Mouse (Mus musculus): ENCODE results near the gene Napepld. TPM values are rescaled to one million over a fixed set of nuclear protein-coding genes. Genes with fewer than 3 reads are reported as not detected.

The Napepld gene
- polyA plus RNA-seq (2015; fragmentation: Nextera tagmentation; extraction: Ambion mirVana), result 3.4 TPM in 2 replicates

DNA sequence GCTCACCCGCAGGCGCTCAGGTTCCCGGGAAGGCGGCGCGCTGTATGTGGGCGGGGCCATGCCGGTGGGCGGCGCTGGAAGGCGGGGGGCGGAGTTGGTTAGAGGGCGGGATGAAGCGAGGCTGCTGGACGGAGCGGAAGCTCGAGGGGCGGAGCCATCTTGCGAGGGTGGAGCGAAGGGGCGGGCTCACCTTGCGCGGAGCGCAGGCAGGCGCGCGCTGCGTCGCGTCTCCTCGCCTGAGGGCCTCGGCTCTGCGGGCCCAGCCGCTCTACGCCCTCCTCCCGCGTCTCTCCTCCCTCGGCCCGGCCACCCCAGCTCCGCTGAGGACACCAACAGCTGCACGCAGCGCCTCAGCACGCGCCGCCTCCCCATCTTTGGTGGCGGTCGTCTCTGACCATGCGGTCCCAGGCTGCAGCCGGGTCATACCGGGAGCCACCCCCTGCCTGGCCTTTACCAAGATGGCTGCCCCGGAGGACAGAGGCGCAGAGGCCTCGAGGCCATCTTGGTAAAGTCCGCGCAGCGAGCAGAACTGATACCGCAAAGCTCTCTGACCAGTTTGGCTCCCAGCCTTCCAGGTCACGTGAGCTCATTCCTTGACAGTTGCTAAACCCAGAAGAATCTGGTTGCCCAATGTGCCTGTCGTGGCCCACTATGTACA is at the start of gene Napepld:
TSS of gene Napepld (minus strand) at position 46 of the 658 bp plus-strand sequence.
- Histone ChIP-seq H3K9ac (peak within 1 kb of the TSS; percentile 91), H3K27ac (peak within 1 kb of the TSS; percentile 98), H3K4me1 (replicated peaks) (no peaks in the 10 kb centered on the region), H3K36me3 (no peaks in the 10 kb centered on the region), H3K9me3 (no peaks in the 10 kb centered on the region), H3K4me2 (replicated peaks) (peak within 1 kb of the TSS; percentile 65), H3K27me3 (replicated peaks) (no peaks in the 10 kb centered on the region), H3K4me3 (replicated peaks) (peak within 1 kb of the TSS; percentile 72)
- peak; percentile 99 for ATAC-seq
- under 1% methylated on average over 40 of the region's 59 CpGs for WGBS

DNA sequence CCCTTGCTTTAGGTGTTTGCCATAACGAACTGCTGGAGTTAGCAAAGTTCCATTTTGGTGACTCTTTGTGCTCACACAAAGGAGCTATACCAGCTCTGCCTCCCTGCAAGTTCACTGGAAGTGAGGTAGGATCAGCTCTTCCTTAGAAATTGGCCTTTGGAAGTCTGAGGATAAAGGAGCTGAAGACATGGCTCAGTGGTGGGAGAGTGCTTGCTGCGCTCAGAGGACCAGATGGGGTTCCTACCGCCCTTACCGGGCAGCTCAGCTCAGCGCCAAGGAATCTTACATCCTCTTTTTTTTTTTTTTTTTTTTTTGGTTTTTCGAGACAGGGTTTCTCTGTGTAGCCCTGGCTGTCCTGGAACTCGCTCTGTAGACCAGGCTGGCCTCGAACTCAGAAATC is 44.8 kb upstream of the Napepld start:
- 90% methylated on average over 7 of the region's 8 CpGs for WGBS
- Histone ChIP-seq H3K4me1 (replicated peaks) (no peaks in the 10 kb centered on the region), H3K36me3 (peaks cover 47% of the 10 kb centered on the region)

DNA sequence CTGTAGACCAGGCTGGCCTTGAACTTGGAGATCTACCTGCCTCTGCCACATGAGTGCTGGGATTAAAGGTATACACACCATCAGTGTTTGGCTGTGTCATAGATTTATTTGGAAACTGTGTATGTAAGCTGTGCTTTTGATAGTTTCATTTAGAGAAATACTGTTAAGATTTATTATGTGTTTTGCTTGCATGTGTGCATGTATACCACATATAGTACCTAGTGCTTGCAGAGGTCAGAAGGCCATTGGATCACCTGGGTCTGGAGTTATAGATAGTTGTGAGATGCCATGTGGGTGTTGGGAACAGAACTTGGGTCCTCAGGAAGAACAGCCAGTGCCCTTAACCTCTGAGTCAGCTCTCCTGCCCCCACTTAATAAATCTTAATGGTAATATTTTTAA is 43.5 kb upstream of the Napepld start:
- peaks cover 54% of the 10 kb centered on the region for H3K36me3 ChIP-seq
- ATAC-seq, result no peak
- H3K9ac ChIP-seq, result no peak overlapping the region
- H3K4me1 ChIP-seq (replicated peaks), result no peaks in the 10 kb centered on the region
- no peak overlapping the region for H3K4me3 ChIP-seq (replicated peaks)
- no peak overlapping the region for H3K27ac ChIP-seq
- no peaks in the 10 kb centered on the region for H3K27me3 ChIP-seq (replicated peaks)
- no peaks in the 10 kb centered on the region for H3K9me3 ChIP-seq
- no peak overlapping the region for H3K4me2 ChIP-seq (replicated peaks)

More for the DNA sequence above, 44.8 kb upstream of the Napepld start:
- ATAC-seq, result no peak
- H3K27me3 ChIP-seq (replicated peaks), result no peaks in the 10 kb centered on the region
- no peak overlapping the region for H3K27ac ChIP-seq
- no peaks in the 10 kb centered on the region for H3K9me3 ChIP-seq
- H3K4me3 ChIP-seq (replicated peaks), result no peak overlapping the region
- H3K9ac ChIP-seq, result no peak overlapping the region
- no peak overlapping the region for H3K4me2 ChIP-seq (replicated peaks)

DNA sequence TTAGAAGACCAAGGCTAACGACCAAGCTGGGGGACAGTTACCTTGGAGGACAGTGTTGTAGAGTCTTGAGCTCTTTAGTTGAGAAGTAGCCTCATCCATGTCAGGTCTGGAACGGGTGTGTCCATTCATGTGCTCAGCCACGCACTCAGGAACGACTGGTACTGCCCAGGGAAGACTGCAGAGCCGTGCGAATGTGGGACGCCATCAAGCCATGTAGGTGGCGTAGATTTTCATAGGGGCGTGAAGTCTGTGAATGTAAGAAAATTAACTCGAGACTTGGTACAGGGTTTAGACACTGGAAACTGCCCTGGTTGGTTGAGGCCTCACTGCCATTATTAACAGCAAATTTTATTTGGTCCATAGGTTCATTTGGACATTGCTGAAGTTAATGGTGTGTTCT is 42.4 kb upstream of the Napepld start:
- no peak overlapping the region for H3K4me3 ChIP-seq (replicated peaks)
- no peaks in the 10 kb centered on the region for H3K27me3 ChIP-seq (replicated peaks)
- H3K9ac ChIP-seq, result no peak overlapping the region
- peaks cover 52% of the 10 kb centered on the region for H3K36me3 ChIP-seq
- ATAC-seq, result no peak
- no peaks in the 10 kb centered on the region for H3K9me3 ChIP-seq
- H3K4me2 ChIP-seq (replicated peaks), result no peak overlapping the region
- no peak overlapping the region for H3K27ac ChIP-seq
- H3K4me1 ChIP-seq (replicated peaks), result no peaks in the 10 kb centered on the region
- WGBS, result 97% methylated on average over 10 of the region's 10 CpGs

DNA sequence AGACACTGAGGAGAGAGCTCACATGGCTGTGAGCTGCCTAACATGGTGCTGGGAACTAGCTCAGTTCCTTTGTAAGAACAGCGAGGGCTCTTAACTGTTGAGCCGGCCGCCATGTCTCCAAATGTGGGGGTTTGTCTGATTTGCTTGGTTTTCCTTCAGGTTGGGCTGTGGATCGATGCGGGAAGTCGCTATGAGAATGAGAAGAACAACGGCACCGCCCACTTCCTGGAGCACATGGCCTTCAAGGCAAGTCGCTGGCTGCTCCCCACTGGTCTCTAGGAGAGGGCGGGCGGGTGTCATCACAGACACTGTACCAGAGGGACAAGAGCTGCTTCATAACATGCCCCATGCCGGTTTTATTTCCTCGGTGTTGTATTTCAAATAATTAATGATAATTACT is 38.7 kb upstream of the Napepld start:
- peaks cover 9% of the 10 kb centered on the region for H3K4me1 ChIP-seq (replicated peaks)
- ATAC-seq, result no peak
- H3K27me3 ChIP-seq (replicated peaks), result no peaks in the 10 kb centered on the region
- H3K36me3 ChIP-seq, result peaks cover 38% of the 10 kb centered on the region
- H3K27ac ChIP-seq, result no peak overlapping the region
- no peak overlapping the region for H3K4me3 ChIP-seq (replicated peaks)
- H3K4me2 ChIP-seq (replicated peaks), result no peak overlapping the region
- H3K9ac ChIP-seq, result no peak overlapping the region
- H3K9me3 ChIP-seq, result no peaks in the 10 kb centered on the region
- 91% methylated on average over 13 of the region's 13 CpGs for WGBS

DNA sequence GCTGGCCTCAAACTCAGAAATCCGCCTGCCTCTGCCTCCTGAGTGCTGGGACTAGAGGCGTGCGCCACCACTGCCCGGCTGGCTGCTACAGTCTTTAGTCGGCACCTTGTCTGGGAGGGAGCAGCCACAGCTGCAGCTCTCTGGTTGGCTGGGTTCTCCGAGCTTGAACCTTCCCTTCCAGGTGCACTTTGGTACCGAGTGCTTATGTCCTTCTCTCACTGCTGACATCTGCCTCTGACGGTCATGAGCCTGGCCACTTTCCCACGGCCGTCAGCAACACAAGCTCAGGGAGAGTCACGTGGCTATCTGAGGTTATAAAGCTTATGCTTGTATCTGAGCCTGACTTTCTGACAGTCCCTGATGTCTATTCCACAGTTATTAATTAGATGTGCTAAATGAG is 37.9 kb upstream of the Napepld start:
- no peak overlapping the region for H3K27ac ChIP-seq
- no peak overlapping the region for H3K4me2 ChIP-seq (replicated peaks)
- H3K4me3 ChIP-seq (replicated peaks), result no peak overlapping the region
- H3K36me3 ChIP-seq, result peaks cover 30% of the 10 kb centered on the region
- H3K4me1 ChIP-seq (replicated peaks), result peaks cover 9% of the 10 kb centered on the region
- H3K27me3 ChIP-seq (replicated peaks), result no peaks in the 10 kb centered on the region
- ATAC-seq, result no peak
- no peaks in the 10 kb centered on the region for H3K9me3 ChIP-seq
- WGBS, result 87% methylated on average over 11 of the region's 11 CpGs
- H3K9ac ChIP-seq, result no peak overlapping the region

DNA sequence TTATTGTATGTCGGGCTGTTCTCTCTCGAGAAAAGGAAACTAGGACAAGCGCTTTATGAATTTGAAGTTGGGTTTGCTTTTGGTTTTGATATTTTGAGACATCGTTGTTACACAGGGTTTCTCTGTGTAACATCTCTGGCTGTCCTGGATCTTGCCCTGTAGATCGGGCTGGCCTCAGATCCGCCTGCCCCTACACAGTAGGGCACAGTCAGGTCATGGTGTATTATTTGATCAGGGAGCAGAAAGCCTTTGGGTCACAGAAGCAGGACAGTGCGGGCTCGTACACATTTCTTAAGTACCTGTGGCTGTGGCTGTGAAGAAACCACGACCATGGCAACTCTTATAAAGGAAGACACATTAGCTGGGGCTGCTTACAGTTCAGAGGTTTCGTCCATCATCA is 36.4 kb upstream of the Napepld start:
- Histone ChIP-seq H3K9ac (peak overlapping the region; percentile 81), H3K9me3 (no peaks in the 10 kb centered on the region), H3K27ac (no peak overlapping the region), H3K36me3 (peaks cover 20% of the 10 kb centered on the region), H3K27me3 (replicated peaks) (no peaks in the 10 kb centered on the region), H3K4me2 (replicated peaks) (peak overlapping the region; percentile 76), H3K4me1 (replicated peaks) (peaks cover 9% of the 10 kb centered on the region), H3K4me3 (replicated peaks) (peak overlapping the region; percentile 69)
- no peak for ATAC-seq
- 19% methylated on average over 10 of the region's 10 CpGs for WGBS

DNA sequence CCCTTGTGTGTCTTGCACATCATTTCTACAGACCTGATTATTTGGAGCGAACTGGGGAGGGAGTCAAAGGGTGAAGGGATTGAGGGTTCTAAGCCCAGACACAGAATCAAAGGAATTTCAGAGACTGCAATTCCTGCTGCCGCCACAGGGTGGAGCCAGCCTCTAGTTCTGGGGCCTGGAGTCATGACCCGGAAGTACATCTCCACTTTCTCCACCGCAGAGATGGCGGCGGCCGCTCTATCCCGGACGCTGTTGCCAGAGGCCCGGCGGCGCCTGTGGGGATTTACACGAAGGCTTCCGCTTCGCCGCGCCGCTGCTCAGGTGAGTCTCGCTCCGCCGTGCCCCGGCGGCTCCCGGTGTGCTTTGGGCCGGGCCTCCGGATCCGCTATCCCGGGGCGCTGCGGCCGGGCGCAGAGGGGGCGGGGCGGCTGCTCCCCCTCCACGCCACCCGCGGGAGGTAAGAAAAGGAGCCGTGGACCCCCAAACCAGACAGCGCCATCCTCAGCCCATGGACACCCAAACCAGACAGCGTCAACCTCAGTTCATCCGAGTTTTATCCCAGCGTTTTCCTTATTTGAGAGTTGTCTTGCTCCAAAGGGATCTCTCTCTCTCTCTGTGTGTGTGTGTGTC is 35.9 kb upstream of the Napepld start, which contains the start of gene Pmpcb:
TSS of gene Pmpcb (plus strand) at position 186 of the 630 bp plus-strand sequence.
- H3K4me2 ChIP-seq (replicated peaks), result peak within 1 kb of the TSS; percentile 76
- WGBS, result under 1% methylated on average over 42 of the region's 42 CpGs

DNA sequence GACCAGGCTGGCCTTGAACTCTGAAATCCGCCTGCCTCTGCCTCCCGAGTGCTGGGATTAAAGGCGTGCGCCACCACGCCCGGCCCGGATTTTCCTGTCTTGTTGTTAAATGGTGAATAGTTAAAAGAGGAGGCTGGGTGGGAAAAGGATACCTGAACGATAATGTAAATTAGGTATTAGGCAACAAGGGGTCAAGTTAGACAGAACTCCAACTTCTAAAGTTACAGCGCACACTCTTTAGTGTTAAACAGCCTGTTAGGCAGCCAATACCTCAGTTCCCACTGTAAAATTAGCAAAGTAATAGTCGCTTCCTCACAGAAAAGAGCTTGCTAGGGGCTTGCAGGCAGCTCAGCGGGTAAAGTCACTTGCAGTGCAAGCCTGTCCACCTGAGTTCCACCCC is 34.9 kb upstream of the Napepld start:
- no peaks in the 10 kb centered on the region for H3K9me3 ChIP-seq
- WGBS, result 81% methylated on average over 11 of the region's 11 CpGs
- H3K4me2 ChIP-seq (replicated peaks), result no peak overlapping the region
- no peak for ATAC-seq
- H3K27ac ChIP-seq, result no peak overlapping the region
- H3K9ac ChIP-seq, result no peak overlapping the region
- H3K27me3 ChIP-seq (replicated peaks), result no peaks in the 10 kb centered on the region
- H3K4me1 ChIP-seq (replicated peaks), result peaks cover 9% of the 10 kb centered on the region
- peaks cover 12% of the 10 kb centered on the region; the same call in 1 of the 2 replicates for H3K36me3 ChIP-seq
- H3K4me3 ChIP-seq (replicated peaks), result no peak overlapping the region

More for the DNA sequence above, 35.9 kb upstream of the Napepld start, which contains the start of gene Pmpcb:
- Histone ChIP-seq H3K36me3 (peaks cover 20% of the 10 kb centered on the region), H3K4me3 (replicated peaks) (peak within 1 kb of the TSS; percentile 69), H3K4me1 (replicated peaks) (peaks cover 9% of the 10 kb centered on the region), H3K9me3 (no peaks in the 10 kb centered on the region), H3K27me3 (replicated peaks) (no peaks in the 10 kb centered on the region), H3K27ac (peak within 1 kb of the TSS; percentile 66), H3K9ac (peak within 1 kb of the TSS; percentile 81)
- ATAC-seq, result peak; percentile 89

DNA sequence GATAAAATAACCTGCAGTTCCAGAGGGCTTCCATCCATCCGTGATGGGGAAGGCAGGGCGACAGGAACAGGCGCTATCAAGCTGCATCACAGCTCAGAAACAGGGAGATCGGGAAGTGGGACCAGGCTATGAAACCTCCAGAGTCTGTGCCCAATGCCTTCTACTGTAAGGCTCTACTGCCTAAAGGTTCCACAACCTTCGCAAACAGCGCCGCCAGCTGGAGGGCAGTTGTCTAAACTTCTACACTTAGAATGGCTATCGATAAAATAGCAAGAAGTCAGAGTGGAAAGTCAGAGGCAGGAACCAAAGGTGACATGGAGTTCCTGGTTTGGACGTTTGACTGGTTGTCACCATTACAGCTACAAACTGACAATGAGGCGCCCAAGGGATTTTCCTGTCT is 34.4 kb upstream of the Napepld start:
- no peak overlapping the region for H3K27ac ChIP-seq
- H3K9me3 ChIP-seq, result no peaks in the 10 kb centered on the region
- 24% methylated on average over 10 of the region's 10 CpGs for WGBS
- no peak overlapping the region for H3K4me2 ChIP-seq (replicated peaks)
- peaks cover 12% of the 10 kb centered on the region; the same call in 1 of the 2 replicates for H3K36me3 ChIP-seq
- peak; percentile 37 for ATAC-seq
- H3K9ac ChIP-seq, result peak overlapping the region; percentile 3; the same call in 1 of the 2 replicates
- H3K4me1 ChIP-seq (replicated peaks), result peaks cover 9% of the 10 kb centered on the region
- H3K27me3 ChIP-seq (replicated peaks), result no peaks in the 10 kb centered on the region
- H3K4me3 ChIP-seq (replicated peaks), result 0 out of 2 replicates have a peak overlapping the region, but pooled peaks have one; percentile 6

DNA sequence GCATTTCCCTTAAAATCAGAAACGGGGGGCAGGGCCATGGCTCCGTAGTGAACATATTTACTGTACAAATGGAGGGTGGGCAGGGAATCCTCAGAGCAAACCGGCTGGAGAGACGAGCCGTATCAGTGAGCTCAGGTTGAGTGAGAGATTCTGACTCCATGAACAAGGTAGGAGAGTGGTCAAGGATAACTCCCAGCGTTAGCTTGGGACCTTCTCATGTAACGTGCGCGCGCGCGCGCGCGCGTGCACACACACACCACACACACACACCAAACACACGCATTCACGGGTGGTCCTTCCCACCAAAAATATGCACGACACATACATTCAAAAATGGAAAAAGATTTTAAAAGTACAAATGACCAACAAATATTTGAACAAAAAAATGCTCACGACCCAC is 33.9 kb upstream of the Napepld start:
- H3K36me3 ChIP-seq, result peaks cover 8% of the 10 kb centered on the region; the same call in 1 of the 2 replicates
- peaks cover 9% of the 10 kb centered on the region for H3K4me1 ChIP-seq (replicated peaks)
- 71% methylated on average over 20 of the region's 20 CpGs for WGBS
- H3K4me3 ChIP-seq (replicated peaks), result 0 out of 2 replicates have a peak overlapping the region, but pooled peaks have one; percentile 6
- H3K9me3 ChIP-seq, result no peaks in the 10 kb centered on the region
- no peak overlapping the region for H3K9ac ChIP-seq
- no peak overlapping the region for H3K27ac ChIP-seq
- peak overlapping the region; percentile 24; the same call in 1 of the 2 replicates for H3K4me2 ChIP-seq (replicated peaks)
- no peaks in the 10 kb centered on the region for H3K27me3 ChIP-seq (replicated peaks)
- no peak for ATAC-seq

DNA sequence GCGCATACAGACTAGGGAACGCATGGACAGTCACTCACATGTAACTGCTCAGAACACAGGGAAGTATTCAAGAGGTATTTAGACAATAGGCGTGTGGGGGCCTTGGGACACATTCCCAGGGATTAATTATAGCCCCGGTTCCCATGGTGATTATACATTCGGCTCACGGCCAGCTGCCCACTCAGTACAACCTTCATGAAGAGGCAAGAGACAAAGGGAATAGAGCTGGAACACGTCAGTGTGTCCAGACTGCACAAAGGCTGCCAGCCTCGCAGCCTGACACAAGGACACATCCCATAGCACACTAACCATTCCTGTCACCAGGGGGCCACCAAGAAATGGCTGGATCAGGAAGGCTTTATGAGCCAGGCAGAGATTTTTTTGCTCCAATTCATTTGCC is 31.7 kb upstream of the Napepld start:
- H3K27ac ChIP-seq, result no peak overlapping the region
- peak; percentile 45 for ATAC-seq

More for the DNA sequence above, 31.7 kb upstream of the Napepld start:
- Histone ChIP-seq H3K9me3 (no peaks in the 10 kb centered on the region), H3K4me1 (replicated peaks) (peaks cover 4% of the 10 kb centered on the region), H3K27me3 (replicated peaks) (no peaks in the 10 kb centered on the region), H3K36me3 (no peaks in the 10 kb centered on the region), H3K9ac (no peak overlapping the region), H3K4me3 (replicated peaks) (no peak overlapping the region), H3K4me2 (replicated peaks) (0 out of 2 replicates have a peak overlapping the region, but pooled peaks have one; percentile 5)
- WGBS, result 36% methylated on average over 8 of the region's 8 CpGs

Data from intestine, embryonic 15.5 days (tissue).